Mouse (Mus musculus) olfactory bulb, adult 2 months (tissue): ENCODE data around the gene Speg. TPM values are rescaled to one million over a fixed set of nuclear protein-coding genes. Genes with fewer than 3 reads are reported as not detected.

Experiments
- H3K27ac ChIP-seq: fragments of 200-500 bp; 2 replicates; pipeline ENCODE4 v1.5.1; 2012; ENCODE audit warnings: low read depth, low read length; ENCODE audit not compliant: insufficient read depth
- H3K4me1 ChIP-seq: fragments of 200-500 bp; 2 replicates; pipeline ENCODE4 v1.6.1; 2012; ENCODE audit warnings: low read length; ENCODE audit not compliant: control insufficient read depth, insufficient read depth
- H3K4me3 ChIP-seq: fragments of 200-500 bp; 2 replicates; pipeline ENCODE4 v1.5.1; 2012; ENCODE audit warnings: mild to moderate bottlenecking, low read depth, low read length, moderate library complexity; ENCODE audit not compliant: insufficient read depth
- CTCF ChIP-seq: fragments of 200-500 bp; IDR thresholded peaks from 2 replicates; pipeline ENCODE4 v1.5.1; 2012; ENCODE audit warnings: low read depth, mild to moderate bottlenecking, low read length, moderate library complexity; ENCODE audit not compliant: insufficient read depth
- POLR2A ChIP-seq: fragments of 200-500 bp; IDR thresholded peaks from 2 replicates; pipeline ENCODE4 v1.6.1; 2012; ENCODE audit warnings: mild to moderate bottlenecking, low read depth, low read length, moderate library complexity; ENCODE audit not compliant: insufficient read depth
- WGBS: fragments of 180-500 bp; shearing (Covaris S2); methylation state at CpG from one replicate; pipeline ENCODE4 v1.1.7; 2018; 5-methylcytosine and 5-hydroxymethylcytosine counted together
- polyA plus RNA-seq: library from polyadenylated mRNA; stranded (reverse); fragments of >200 nt; gene quantifications from 2 replicates; pipeline ENCODE4 v1.2.4, GENCODE M21; 2012; ENCODE audit warnings: low replicate concordance; ENCODE audit not compliant: missing spikeins, insufficient read depth, insufficient read length

Speg gene
- polyA plus RNA-seq, 1 experiment, result not detected

DNA sequence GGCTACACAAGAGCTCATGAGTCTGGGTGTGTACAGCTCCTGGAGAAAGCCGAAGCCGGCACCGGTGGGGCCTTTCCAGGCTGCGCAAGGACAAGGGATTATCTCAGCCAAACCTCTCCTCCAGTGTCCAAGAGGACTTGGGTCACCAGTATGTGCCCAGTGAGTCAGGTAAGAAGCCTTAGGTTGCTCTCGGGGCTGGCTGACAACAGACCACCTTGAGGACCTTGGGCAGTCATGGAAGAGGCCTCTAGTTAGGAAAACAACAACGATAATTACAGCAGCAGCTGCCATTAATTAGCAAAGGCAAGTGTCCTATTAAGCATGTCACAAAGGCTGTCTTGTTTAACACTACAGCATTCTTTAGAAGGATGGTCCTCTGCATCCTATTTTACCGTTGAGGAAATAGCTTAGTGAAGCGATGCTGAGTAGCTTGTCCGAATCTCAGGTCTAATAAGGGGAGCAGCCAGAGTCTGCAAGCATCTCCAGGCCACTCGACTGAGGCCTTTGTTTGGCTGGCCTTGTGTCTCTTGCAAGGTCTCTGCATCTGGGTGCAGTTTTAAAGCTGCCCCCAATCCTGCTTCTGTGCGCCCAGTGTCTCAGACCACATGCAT, 48.8 kb downstream of the Speg start:
- TF ChIP-seq CTCF (no peak), POLR2A (no peak)
- no peak overlapping the region for H3K27ac ChIP-seq
- WGBS, result 65% methylated on average over 11 of the region's 11 CpGs

DNA sequence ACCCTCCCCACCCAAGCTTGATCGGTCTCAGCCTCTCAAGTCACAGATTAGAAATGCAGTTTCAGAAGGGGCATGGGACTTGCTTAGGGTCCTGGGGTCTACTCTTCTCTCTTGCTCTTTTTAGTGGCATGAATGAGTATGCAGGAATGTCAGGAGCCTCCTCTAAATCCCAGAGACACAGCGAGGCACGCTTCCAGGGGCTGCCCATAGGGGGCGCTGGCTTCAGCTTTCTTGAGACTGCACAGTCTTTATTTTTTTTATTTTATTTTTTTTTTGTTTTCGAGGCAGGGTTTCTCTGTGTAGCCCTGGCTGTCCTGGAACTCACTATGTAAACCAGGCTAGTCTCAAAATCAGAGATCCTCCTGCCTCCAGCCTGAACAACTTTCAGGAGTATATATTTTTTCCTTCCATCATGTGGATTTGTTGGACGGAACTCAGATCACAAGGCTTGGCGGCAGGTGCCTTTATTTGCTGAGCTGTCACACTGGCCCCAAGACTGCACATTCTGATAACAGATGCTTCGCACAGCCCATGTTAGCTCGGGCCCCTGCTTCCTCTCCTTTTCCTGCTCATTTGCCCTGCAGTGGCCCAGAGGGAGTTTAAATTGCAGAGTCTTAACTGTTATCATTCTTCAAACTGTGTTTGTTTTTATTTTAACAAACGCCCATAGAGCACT, 50.8 kb downstream of the Speg start:
- peaks cover 35% of the 10 kb centered on the region for H3K4me1 ChIP-seq
- peak; percentile 55 for TF ChIP-seq CTCF
- no peak for TF ChIP-seq POLR2A
- 51% methylated on average over 10 of the region's 10 CpGs for WGBS
- no peak overlapping the region for H3K27ac ChIP-seq
- no peak overlapping the region for H3K4me3 ChIP-seq

More for the DNA sequence above, 48.8 kb downstream of the Speg start:
- Histone ChIP-seq H3K4me3 (no peak overlapping the region), H3K4me1 (peaks cover 35% of the 10 kb centered on the region)

DNA sequence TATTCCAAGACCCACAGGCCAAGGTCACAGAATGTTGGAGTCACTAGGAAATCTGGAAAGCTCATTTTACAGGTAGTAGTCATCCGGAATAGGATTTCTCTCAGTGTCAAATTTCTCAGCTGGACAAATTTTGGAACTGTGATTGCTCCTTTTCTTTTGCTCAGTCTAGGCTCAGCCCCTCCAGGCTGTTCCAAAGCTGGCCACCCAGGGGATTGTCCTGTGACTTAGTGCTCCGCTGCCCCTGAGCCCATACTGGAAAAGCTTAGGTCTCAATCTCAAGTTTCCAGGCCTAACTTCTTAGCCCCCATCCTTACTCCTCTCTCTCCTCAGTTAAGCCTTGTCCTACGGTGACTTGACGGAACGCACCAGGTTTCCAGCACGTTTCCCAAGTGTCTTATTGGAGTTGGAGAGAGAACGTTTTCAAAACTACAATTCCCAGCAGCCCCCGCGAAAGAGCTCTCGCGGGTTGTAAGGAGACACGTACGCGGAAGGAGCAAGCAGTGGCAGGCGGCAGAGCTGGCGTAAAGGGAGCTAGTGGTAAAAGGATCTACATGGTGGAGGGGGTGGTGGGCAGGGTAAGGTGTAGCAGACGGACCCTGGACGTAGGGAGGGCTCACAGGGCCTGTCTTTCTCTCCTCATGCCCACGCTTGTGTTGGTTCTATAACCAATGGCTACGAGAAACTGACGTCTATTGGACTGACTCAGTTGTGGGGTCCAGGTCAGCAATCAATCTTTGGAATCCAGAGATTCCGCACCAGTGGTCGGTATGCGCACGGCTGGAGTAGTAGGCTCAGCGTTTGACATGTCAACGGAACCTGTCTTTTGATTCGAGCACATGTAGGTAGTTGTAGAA, 60.6 kb downstream of the Speg start, which contains the start of gene Gmppa:
TSS of gene Gmppa (plus strand) at position 456 of the 854 bp plus-strand sequence.
- TF ChIP-seq CTCF (no peak), POLR2A (peak; percentile 38; the same call in 1 of the 2 replicates)
- 5% methylated on average over 28 of the region's 28 CpGs for WGBS
- H3K27ac ChIP-seq, result no peak within 1 kb of the TSS
- peak within 1 kb of the TSS; percentile 48 for H3K4me3 ChIP-seq
- peaks cover 6% of the 10 kb centered on the region for H3K4me1 ChIP-seq

DNA sequence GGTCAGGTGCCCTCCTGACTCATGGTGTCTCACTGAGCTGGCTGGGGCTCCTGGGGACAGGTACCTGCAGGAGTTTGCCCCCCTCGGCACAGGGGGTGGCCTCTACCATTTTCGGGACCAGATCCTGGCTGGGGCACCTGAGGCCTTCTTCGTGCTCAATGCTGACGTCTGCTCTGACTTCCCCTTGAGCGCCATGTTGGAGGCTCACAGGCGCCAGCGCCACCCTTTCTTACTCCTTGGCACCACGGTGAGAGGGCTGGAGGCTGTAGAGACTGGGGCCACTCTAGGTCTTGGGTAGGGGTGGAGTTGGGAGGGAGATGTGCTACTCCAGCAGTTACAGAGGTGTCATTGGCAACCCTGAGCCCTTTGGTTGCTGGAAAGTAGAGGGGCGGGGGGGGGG, 63.7 kb downstream of the Speg start:
- 91% methylated on average over 8 of the region's 9 CpGs for WGBS
- H3K4me1 ChIP-seq, result peaks cover 28% of the 10 kb centered on the region
- TF ChIP-seq CTCF (no peak), POLR2A (no peak)
- no peak overlapping the region for H3K4me3 ChIP-seq
- no peak overlapping the region for H3K27ac ChIP-seq

DNA sequence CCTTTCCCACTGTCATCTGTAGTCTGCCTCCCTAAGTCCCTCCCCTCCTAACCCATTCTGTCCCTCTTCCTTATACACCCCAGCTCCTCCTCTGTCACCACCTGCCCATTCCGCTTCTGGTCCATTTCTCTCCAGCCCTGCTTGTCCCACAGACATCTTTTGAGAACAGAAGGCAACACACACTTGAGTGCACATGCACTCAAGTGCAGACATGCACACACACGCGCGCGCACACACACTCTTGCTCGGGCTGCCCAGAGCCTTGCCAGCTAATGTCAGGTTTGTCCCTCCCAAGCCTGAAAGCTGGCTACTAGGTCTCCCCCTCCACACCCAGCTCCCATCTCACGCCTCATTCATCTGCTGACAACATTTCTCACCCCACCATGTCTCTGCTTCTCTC, 65.6 kb downstream of the Speg start:
- peaks cover 47% of the 10 kb centered on the region for H3K4me1 ChIP-seq
- no peak for TF ChIP-seq POLR2A
- no peak for TF ChIP-seq CTCF
- H3K27ac ChIP-seq, result no peak overlapping the region
- no peak overlapping the region for H3K4me3 ChIP-seq
- 90% methylated on average over 7 of the region's 7 CpGs for WGBS

DNA sequence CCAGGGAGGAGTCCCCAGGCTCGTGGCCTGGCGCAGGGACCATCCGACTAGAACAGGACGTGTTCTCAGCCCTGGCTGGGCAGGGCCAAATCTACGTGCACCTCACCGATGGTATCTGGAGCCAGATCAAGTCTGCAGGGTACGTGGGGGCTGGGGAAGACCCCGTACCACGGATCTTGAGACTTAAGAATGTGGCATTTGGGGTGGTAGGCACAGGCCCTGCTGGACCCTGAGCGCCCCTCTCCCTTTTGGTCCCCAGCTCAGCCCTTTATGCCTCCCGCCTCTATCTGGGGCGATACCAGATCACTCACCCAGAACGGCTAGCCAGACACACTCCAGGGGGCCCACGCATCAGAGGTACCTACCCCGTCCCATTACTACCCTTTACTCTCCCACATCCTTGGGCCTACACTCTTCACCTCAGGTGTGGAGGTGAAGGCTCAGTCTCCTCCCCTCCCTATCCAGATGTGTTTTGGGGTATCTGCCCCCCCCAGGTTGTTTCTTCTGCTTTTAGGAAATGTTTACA, 66.4 kb downstream of the Speg start:
- 94% methylated on average over 15 of the region's 15 CpGs for whole genome bisulfite sequencing
- Histone ChIP-seq H3K4me1 (peaks cover 56% of the 10 kb centered on the region), H3K4me3 (no peak overlapping the region), H3K27ac (no peak overlapping the region)
- no peak for TF ChIP-seq CTCF
- no peak for TF ChIP-seq POLR2A

DNA sequence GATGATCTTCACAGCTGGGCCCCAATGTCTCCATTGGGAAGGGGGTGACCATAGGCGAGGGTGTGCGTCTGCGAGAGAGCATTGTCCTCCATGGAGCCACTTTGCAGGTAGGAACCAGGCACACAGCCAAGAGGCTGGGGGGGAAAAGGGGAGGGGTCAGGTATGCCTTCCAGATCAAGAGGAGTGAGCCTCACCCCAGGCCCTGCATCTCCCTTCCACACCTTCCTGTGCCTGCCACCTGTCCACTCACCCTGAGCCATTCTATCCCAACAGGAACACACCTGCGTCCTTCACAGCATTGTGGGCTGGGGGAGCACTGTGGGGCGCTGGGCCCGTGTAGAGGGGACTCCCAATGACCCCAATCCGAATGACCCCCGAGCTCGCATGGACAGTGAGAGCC, 67.1 kb downstream of the Speg start:
- H3K4me1 ChIP-seq, result peaks cover 58% of the 10 kb centered on the region
- TF ChIP-seq CTCF, result no peak
- TF ChIP-seq POLR2A, result no peak
- 90% methylated on average over 9 of the region's 9 CpGs for WGBS
- no peak overlapping the region for H3K27ac ChIP-seq
- H3K4me3 ChIP-seq, result no peak overlapping the region

DNA sequence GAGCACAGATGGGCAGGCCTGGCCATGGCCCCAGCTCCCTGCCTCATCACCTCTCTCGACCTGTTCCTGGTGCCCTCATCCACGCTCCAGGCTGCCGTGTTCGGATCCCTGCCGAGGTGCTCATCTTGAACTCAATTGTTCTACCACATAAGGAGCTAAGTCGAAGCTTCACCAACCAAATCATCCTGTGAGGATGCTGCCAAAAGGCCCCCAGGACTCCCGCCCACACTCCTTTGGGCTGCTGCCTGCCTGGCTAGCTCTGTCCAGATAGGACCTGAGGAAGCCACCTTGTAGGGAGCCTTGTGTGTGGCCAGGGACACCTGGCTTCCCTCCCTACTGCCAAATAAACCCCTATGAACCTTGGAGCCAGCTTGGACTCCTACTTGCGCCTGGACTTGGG, 67.7 kb downstream of the Speg start:
- Histone ChIP-seq H3K4me1 (peaks cover 64% of the 10 kb centered on the region), H3K4me3 (no peak overlapping the region), H3K27ac (no peak overlapping the region)
- TF ChIP-seq CTCF (no peak), POLR2A (no peak)
- 41% methylated on average over 8 of the region's 8 CpGs for WGBS
